In the genomic region with DNA sequence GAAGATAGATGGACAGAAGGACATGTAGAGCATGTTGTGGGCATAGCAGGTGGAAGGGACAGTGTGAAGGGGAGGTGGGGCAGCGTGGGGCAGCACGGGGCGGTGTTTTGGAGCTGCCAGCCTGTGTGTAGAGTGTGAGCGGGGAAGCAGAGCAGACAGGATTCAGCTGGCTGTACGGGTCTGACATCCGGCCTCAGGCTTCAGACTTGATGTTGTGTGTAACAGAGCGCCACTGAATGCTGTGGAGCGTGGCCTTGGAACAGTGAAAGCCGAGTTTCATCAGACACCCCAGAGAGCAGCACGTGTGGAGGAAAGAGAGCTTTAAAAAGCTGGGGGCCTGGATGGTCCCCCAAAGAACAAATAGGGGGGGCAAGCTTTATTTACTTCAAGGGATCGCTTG, we compare ENCODE assay signal across 17 mouse cellular contexts.
DNase-seq lines count a peak whose midpoint lies in the region; ATAC-seq and TF ChIP-seq lines count a peak whose summit lies in the region.
"Had no signal": no experiment of that assay in that cellular context is flagged by ENCODE, and none has a peak within 500 bp of the region (broad histone marks: within the 10 kb centered on the region; RNA-seq: fewer than 3 reads in every experiment).

No protein-coding gene starts in this region.

- no peak overlapping the region for H3K27ac ChIP-seq in thymus, adult 2 months (ENCODE audit: control insufficient read depth, insufficient read depth, low read length)
- H3K27ac ChIP-seq in kidney, postnatal 0 days: no peak overlapping the region
- H3K27ac ChIP-seq in layer of hippocampus, adult 2 months: no peak overlapping the region
- H3K27ac ChIP-seq: limb, embryonic 10.5 days had no signal

- no peak overlapping the region for H3K4me3 ChIP-seq in thymus, adult 2 months (ENCODE audit: control insufficient read depth, insufficient read depth, low read length)
- H3K4me3 ChIP-seq in kidney, postnatal 0 days (replicated peaks; ENCODE audit: low read depth, low read length): no peak overlapping the region
- H3K4me3 ChIP-seq in layer of hippocampus, adult 2 months: no peak overlapping the region
- H3K4me3 ChIP-seq: limb, embryonic 10.5 days; megakaryocyte, embryonic 14.5 days had no signal

- H3K27me3 ChIP-seq in thymus, adult 2 months (ENCODE audit: control insufficient read depth, insufficient read depth, low read length): no peaks in the 10 kb centered on the region
- H3K27me3 ChIP-seq in kidney, postnatal 0 days (ENCODE audit: insufficient read depth, low read length): no peaks in the 10 kb centered on the region

- no peaks in the 10 kb centered on the region for H3K4me1 ChIP-seq in thymus, adult 2 months (replicated peaks; ENCODE audit: control insufficient read depth, insufficient read depth, low read length)
- peaks cover 12% of the 10 kb centered on the region; the same call in 1 of the 2 replicates for H3K4me1 ChIP-seq in kidney, postnatal 0 days (replicated peaks; ENCODE audit: insufficient read depth, low read length)
- H3K4me1 ChIP-seq: megakaryocyte, embryonic 14.5 days had no signal

- H3K9me3 ChIP-seq in kidney, postnatal 0 days (replicated peaks; ENCODE audit: low read length): no peaks in the 10 kb centered on the region
- H3K9me3 ChIP-seq: limb, embryonic 10.5 days had no signal

- DNase-seq in left cerebral cortex, postnatal 4 days: peak; percentile 25
- no peak for DNase-seq in left cerebral cortex, postnatal 14 days (ENCODE audit: low spot score in 2 of 2)
- DNase-seq in thymus, postnatal 36 days: peak; percentile 8 to 13
- DNase-seq in thymus, adult 2 months: no peak
- peak; percentile 75 for DNase-seq in kidney, postnatal 0 days (ENCODE audit: low spot score)
- no peak for DNase-seq in layer of hippocampus, adult 2 months (ENCODE audit: low spot score in 2 of 2)
- DNase-seq in spleen, adult 18-20 months: no peak
- DNase-seq: adrenal gland, adult 2 months; cerebellum, adult 8-10 months; gastrocnemius, postnatal 10 days; heart, adult 18-20 months; heart, postnatal 36 days; liver, postnatal 0 days; lung, postnatal 14 days had no signal

- H3K36me3 ChIP-seq in thymus, adult 2 months (ENCODE audit: control insufficient read depth, insufficient read depth, low read length): no peaks in the 10 kb centered on the region
- no peaks in the 10 kb centered on the region for H3K36me3 ChIP-seq in kidney, postnatal 0 days (ENCODE audit: insufficient read depth, low read length)
- H3K36me3 ChIP-seq: limb, embryonic 10.5 days had no signal

- WGBS in thymus, adult 2 months: 88% methylated on average over 11 of the region's 11 CpGs
- WGBS in kidney, postnatal 0 days: 34% methylated on average over 11 of the region's 11 CpGs

- intact Hi-C loops in left cerebral cortex, postnatal 4 days (cut with DNase I): no loop called here
- intact Hi-C loops in left cerebral cortex, postnatal 14 days (cut with DNase I): no loop called here

- peak; percentile 87 for ATAC-seq in kidney, postnatal 0 days (replicated peaks; ENCODE audit: low FRiP score, low read depth)
- ATAC-seq: inflammation-experienced regulatory T-cells, adult 6 months; liver, postnatal 0 days had no signal

- H3K4me2 ChIP-seq in kidney, postnatal 0 days (ENCODE audit: low read length): no peak overlapping the region

- no peak overlapping the region for H3K9ac ChIP-seq in kidney, postnatal 0 days (ENCODE audit: low read depth, low read length)
- H3K9ac ChIP-seq: liver, postnatal 0 days had no signal

- TF ChIP-seq POLR2A in thymus, adult 2 months (IDR thresholded peaks at IDR 0.05; ENCODE audit: control insufficient read depth, extremely low read depth, insufficient read depth, low read length, poor library complexity): no peak

- no peak for TF ChIP-seq CTCF in thymus, adult 2 months (IDR thresholded peaks at IDR 0.05; ENCODE audit: borderline replicate concordance, control insufficient read depth, extremely low read depth, insufficient read depth, low read length, poor library complexity)
- no peak for TF ChIP-seq CTCF in kidney, postnatal 0 days (IDR thresholded peaks at IDR 0.05; ENCODE audit: low read depth)
- TF ChIP-seq CTCF in layer of hippocampus, adult 2 months (conservative IDR thresholded peaks at IDR 0.05): no peak

Comparison
In these comparisons a context has a peak if more than half of its experiments do, and no peak if none do; other contexts are left out.
1. DNase-seq: peak in left cerebral cortex, postnatal 4 days (single experiment), thymus, postnatal 36 days (2 of 2) and kidney, postnatal 0 days (single experiment); none in left cerebral cortex, postnatal 14 days (0 of 2), thymus, adult 2 months (single experiment), layer of hippocampus, adult 2 months (0 of 2) and spleen, adult 18-20 months (0 of 2).